Mouse (Mus musculus) CH12.LX (cell line): ENCODE results near the gene Cyp2t4. TPM values are rescaled to one million over a fixed set of nuclear protein-coding genes. Genes with fewer than 3 reads are reported as not detected.

ENCODE experiments used
- DNase-seq: peaks from one replicate; pipeline ENCODE4 v3.0.0-alpha.2; 2013; ENCODE audit errors: extremely low read depth
- H3K27ac ChIP-seq: 2 replicates; pipeline ENCODE4 v1.5.1; 2012; ENCODE audit warnings: low read depth, mild to moderate bottlenecking, control low read depth, moderate library complexity; ENCODE audit not compliant: insufficient read depth
- H3K27me3 ChIP-seq: replicated peaks from 2 replicates; pipeline ENCODE3; 2012; ENCODE audit warnings: inconsistent platforms
- H3K36me3 ChIP-seq, 2 experiments: replicated peaks in 1 of 2; 2 replicates each; pipeline versions ENCODE3 to v1.6.1; 2012; ENCODE audit warnings: inconsistent platforms in 1 of 2, low read length in 1 of 2, mild to moderate bottlenecking in 1 of 2, mixed read lengths in 1 of 2, moderate library complexity in 1 of 2; ENCODE audit not compliant: control insufficient read depth in 1 of 2, insufficient read depth in 1 of 2
- H3K4me1 ChIP-seq, 2 experiments: 2 replicates each; pipeline ENCODE4 v1.6.1; 2012; ENCODE audit warnings: inconsistent platforms in 1 of 2, moderate library complexity in 1 of 2; ENCODE audit not compliant: insufficient read depth in 2 of 2, control insufficient read depth in 1 of 2
- H3K4me2 ChIP-seq: 2 replicates; pipeline ENCODE4 v1.6.1; 2012; ENCODE audit warnings: low read depth, mild to moderate bottlenecking, control low read depth; ENCODE audit not compliant: poor library complexity, insufficient read depth, severe bottlenecking
- H3K4me3 ChIP-seq, 3 experiments: fragments of 150-350 bp in 1 of 3; sonication (generic) in 1 of 3; replicated peaks in 1 of 3; 2 replicates each; pipeline versions ENCODE3 to v1.5.1; 2011 to 2012; ENCODE audit warnings: low read depth in 2 of 3, low read length in 2 of 3, mild to moderate bottlenecking in 2 of 3, moderate library complexity in 2 of 3, control low read depth in 1 of 3, improper control_type of control experiment in 1 of 3, inconsistent platforms in 1 of 3, mixed read lengths in 1 of 3; ENCODE audit not compliant: poor library complexity in 1 of 3
- H3K79me2 ChIP-seq: replicated peaks from 2 replicates; pipeline ENCODE4 v1.6.1; 2012; ENCODE audit warnings: mild to moderate bottlenecking, moderate library complexity; ENCODE audit not compliant: control insufficient read depth, poor library complexity, insufficient read depth, severe bottlenecking; ENCODE audit errors: extremely low read depth
- H3K9ac ChIP-seq: 2 replicates; pipeline ENCODE4 v1.6.1; 2012; ENCODE audit warnings: low read depth, mild to moderate bottlenecking, control low read depth, moderate library complexity; ENCODE audit not compliant: insufficient read depth
- H3K9me3 ChIP-seq: replicated peaks from 2 replicates; pipeline ENCODE3; 2012; ENCODE audit warnings: low read length, inconsistent platforms, mixed read lengths
- BHLHE40 ChIP-seq: IDR thresholded peaks from 2 replicates; pipeline ENCODE4 v1.6.1; 2011; ENCODE audit warnings: mild to moderate bottlenecking, low read depth, low read length, improper control_type of control experiment
- CHD1 ChIP-seq: IDR thresholded peaks from 2 replicates; pipeline ENCODE4 v1.6.1; 2012; ENCODE audit warnings: low read depth, low read length, improper control_type of control experiment, inconsistent platforms
- CHD2 ChIP-seq: IDR thresholded peaks from 2 replicates; pipeline ENCODE4 v1.6.1; 2011; ENCODE audit warnings: low read length, improper control_type of control experiment
- CTCF ChIP-seq, 2 experiments: IDR thresholded peaks in 1 of 2; conservative IDR thresholded peaks in 1 of 2; 2 replicates each; pipeline ENCODE4 v1.5.1; 2011 to 2012; ENCODE audit warnings: low read depth in 2 of 2, low read length in 2 of 2, improper control_type of control experiment in 1 of 2, inconsistent platforms in 1 of 2, mild to moderate bottlenecking in 1 of 2, moderate library complexity in 1 of 2
- E2F4 ChIP-seq: IDR thresholded peaks from 2 replicates; pipeline ENCODE4 v1.6.1; 2011; ENCODE audit warnings: low read depth, low read length, improper control_type of control experiment; ENCODE audit not compliant: insufficient replicate concordance
- ELF1 ChIP-seq: IDR thresholded peaks from 2 replicates; pipeline ENCODE4 v1.6.1; 2014; ENCODE audit warnings: low read depth, mild to moderate bottlenecking, inconsistent platforms, low read length, improper control_type of control experiment
- EP300 ChIP-seq: IDR thresholded peaks from 2 replicates; pipeline ENCODE4 v1.6.1; 2011; ENCODE audit warnings: low read length, improper control_type of control experiment
- ETS1 ChIP-seq: conservative IDR thresholded peaks from 2 replicates; pipeline ENCODE4 v1.6.1; 2012; ENCODE audit warnings: low read depth, mild to moderate bottlenecking, inconsistent platforms, low read length, improper control_type of control experiment, moderate library complexity
- GABPA ChIP-seq: IDR thresholded peaks from 2 replicates; pipeline ENCODE4 v1.6.1; 2012; ENCODE audit warnings: low read depth, low read length, improper control_type of control experiment, inconsistent platforms; ENCODE audit not compliant: insufficient replicate concordance
- HCFC1 ChIP-seq: IDR thresholded peaks from 2 replicates; pipeline ENCODE4 v1.6.1; 2012; ENCODE audit warnings: low read depth, mild to moderate bottlenecking, inconsistent platforms, low read length, improper control_type of control experiment
- IRF4 ChIP-seq: IDR thresholded peaks from 2 replicates; pipeline ENCODE4 v1.6.1; 2014; ENCODE audit warnings: low read depth, mild to moderate bottlenecking, inconsistent platforms, low read length, improper control_type of control experiment
- JUN ChIP-seq: IDR thresholded peaks from 2 replicates; pipeline ENCODE4 v1.6.1; 2011; ENCODE audit warnings: low read depth, mild to moderate bottlenecking, low read length, improper control_type of control experiment, moderate library complexity; ENCODE audit not compliant: insufficient read depth
- JUND ChIP-seq: conservative IDR thresholded peaks from 2 replicates; pipeline ENCODE4 v1.6.1; 2011; ENCODE audit warnings: low read depth, low read length, improper control_type of control experiment
- KAT2A ChIP-seq: IDR thresholded peaks from 2 replicates; pipeline ENCODE4 v1.6.1; 2012; ENCODE audit warnings: low read length, improper control_type of control experiment, inconsistent platforms; ENCODE audit not compliant: insufficient replicate concordance
- MAFK ChIP-seq: IDR thresholded peaks from 2 replicates; pipeline ENCODE4 v1.6.1; 2011; ENCODE audit warnings: low read length, improper control_type of control experiment; ENCODE audit not compliant: insufficient replicate concordance
- MAX ChIP-seq: IDR thresholded peaks from 2 replicates; pipeline ENCODE4 v1.6.1; 2011; ENCODE audit warnings: low read length, improper control_type of control experiment
- MAZ ChIP-seq: IDR thresholded peaks from 2 replicates; pipeline ENCODE4 v1.6.1; 2012; ENCODE audit warnings: low read depth, mild to moderate bottlenecking, inconsistent platforms, low read length, improper control_type of control experiment, moderate library complexity
- MEF2A ChIP-seq: IDR thresholded peaks from 2 replicates; pipeline ENCODE4 v1.6.1; 2014; ENCODE audit warnings: low read depth, mild to moderate bottlenecking, inconsistent platforms, low read length, improper control_type of control experiment, borderline replicate concordance
- MXI1 ChIP-seq: IDR thresholded peaks from 2 replicates; pipeline ENCODE4 v1.6.1; 2011; ENCODE audit warnings: mild to moderate bottlenecking, low read depth, low read length, improper control_type of control experiment
- MYC ChIP-seq: IDR thresholded peaks from 2 replicates; pipeline ENCODE4 v1.6.1; 2011; ENCODE audit warnings: low read depth, mild to moderate bottlenecking, improper control_type of control experiment, low read length
- NELFE ChIP-seq: IDR thresholded peaks from 2 replicates; pipeline ENCODE4 v1.6.1; 2011; ENCODE audit warnings: low read depth, low read length, improper control_type of control experiment
- NRF1 ChIP-seq: IDR thresholded peaks from 2 replicates; pipeline ENCODE4 v1.6.1; 2014; ENCODE audit warnings: low read depth, mild to moderate bottlenecking, inconsistent platforms, low read length, improper control_type of control experiment, moderate library complexity
- PAX5 ChIP-seq: IDR thresholded peaks from 2 replicates; pipeline ENCODE4 v1.6.1; 2012; ENCODE audit warnings: low read length, inconsistent platforms, mixed read lengths
- POLR2A ChIP-seq: IDR thresholded peaks from 2 replicates; pipeline ENCODE4 v1.6.1; 2011; ENCODE audit warnings: low read depth, mild to moderate bottlenecking, improper control_type of control experiment, low read length
- POLR2AphosphoS2 ChIP-seq: IDR thresholded peaks from 2 replicates; pipeline ENCODE4 v1.6.1; 2011; ENCODE audit warnings: low read depth, low read length, improper control_type of control experiment
- RAD21 ChIP-seq: IDR thresholded peaks from 2 replicates; pipeline ENCODE4 v1.6.1; 2011; ENCODE audit warnings: low read depth, mild to moderate bottlenecking, low read length, improper control_type of control experiment, moderate library complexity
- RCOR1 ChIP-seq: conservative IDR thresholded peaks from 2 replicates; pipeline ENCODE4 v1.6.1; 2012; ENCODE audit warnings: low read depth, mild to moderate bottlenecking, inconsistent platforms, low read length, improper control_type of control experiment
- SIN3A ChIP-seq: IDR thresholded peaks from 2 replicates; pipeline ENCODE4 v1.6.1; 2012; ENCODE audit warnings: low read length, improper control_type of control experiment, inconsistent platforms
- SMC3 ChIP-seq: IDR thresholded peaks from 2 replicates; pipeline ENCODE4 v1.6.1; 2011; ENCODE audit warnings: low read depth, low read length, improper control_type of control experiment
- TBP ChIP-seq: conservative IDR thresholded peaks from 2 replicates; pipeline ENCODE4 v1.6.1; 2011; ENCODE audit warnings: low read depth, low read length, improper control_type of control experiment
- TCF12 ChIP-seq: IDR thresholded peaks from 2 replicates; pipeline ENCODE4 v1.6.1; 2014; ENCODE audit warnings: low read depth, mild to moderate bottlenecking, inconsistent platforms, low read length, improper control_type of control experiment
- UBTF ChIP-seq: IDR thresholded peaks from 2 replicates; pipeline ENCODE4 v1.6.1; 2012; ENCODE audit warnings: low read depth, mild to moderate bottlenecking, inconsistent platforms, low read length, improper control_type of control experiment, moderate library complexity
- USF1 ChIP-seq: IDR thresholded peaks from 2 replicates; pipeline ENCODE4 v1.6.1; 2014; ENCODE audit warnings: low read depth, mild to moderate bottlenecking, inconsistent platforms, low read length, improper control_type of control experiment
- USF2 ChIP-seq: conservative IDR thresholded peaks from 2 replicates; pipeline ENCODE4 v1.6.1; 2011; ENCODE audit warnings: low read depth, low read length, improper control_type of control experiment
- ZC3H11A ChIP-seq: IDR thresholded peaks from 2 replicates; pipeline ENCODE4 v1.6.1; 2012; ENCODE audit warnings: low read depth, mild to moderate bottlenecking, inconsistent platforms, low read length, improper control_type of control experiment
- ZKSCAN1 ChIP-seq: IDR thresholded peaks from 2 replicates; pipeline ENCODE4 v1.6.1; 2012; ENCODE audit warnings: low read depth, inconsistent platforms, low read length, improper control_type of control experiment, borderline replicate concordance
- ZMIZ1 ChIP-seq: IDR thresholded peaks from 2 replicates; pipeline ENCODE4 v1.6.1; 2012; ENCODE audit warnings: low read depth, mild to moderate bottlenecking, inconsistent platforms, low read length, improper control_type of control experiment
- ZNF384 ChIP-seq: IDR thresholded peaks from 2 replicates; pipeline ENCODE4 v1.6.1; 2012; ENCODE audit warnings: low read depth, low read length, improper control_type of control experiment, inconsistent platforms
- dilution Hi-C: fragments of 300-500 bp; cut with MboI; formaldehyde crosslinking; loops from 2 replicates; pipeline ENCODE4 v1.14.3; 2020; ENCODE audit warnings: low sequenced_read_pairs; ENCODE audit not compliant: extremely low pct_unique_long_range_greater_than_20kb, extremely low pct_ligation_motif_present
- in situ Hi-C: fragments of 300-500 bp; cut with MboI; formaldehyde crosslinking; loops from 3 replicates; pipeline ENCODE4 v1.14.3; 2019; ENCODE audit warnings: low sequenced_read_pairs, low pct_ligation_motif_present, low pct_unique_long_range_greater_than_20kb, mixed read lengths
- polyA plus RNA-seq: library from polyadenylated mRNA; unstranded; fragments of >175 nt; gene quantifications from 2 replicates; pipeline ENCODE4 v1.2.1, GENCODE M21; 2012; ENCODE audit warnings: low read depth; ENCODE audit not compliant: insufficient read length
- total RNA-seq, 2 experiments: library from RNA; depleted of rRNA; stranded (reverse); fragments of 300-350 nt in 1 of 2; fragments of >200 nt in 1 of 2; gene quantifications; 2 replicates each; pipeline ENCODE4 v1.2.3; 2012 to 2014

Gene Cyp2t4
- total and polyA plus RNA-seq, 3 experiments, result 0.43 TPM; not detected in 2

DNA sequence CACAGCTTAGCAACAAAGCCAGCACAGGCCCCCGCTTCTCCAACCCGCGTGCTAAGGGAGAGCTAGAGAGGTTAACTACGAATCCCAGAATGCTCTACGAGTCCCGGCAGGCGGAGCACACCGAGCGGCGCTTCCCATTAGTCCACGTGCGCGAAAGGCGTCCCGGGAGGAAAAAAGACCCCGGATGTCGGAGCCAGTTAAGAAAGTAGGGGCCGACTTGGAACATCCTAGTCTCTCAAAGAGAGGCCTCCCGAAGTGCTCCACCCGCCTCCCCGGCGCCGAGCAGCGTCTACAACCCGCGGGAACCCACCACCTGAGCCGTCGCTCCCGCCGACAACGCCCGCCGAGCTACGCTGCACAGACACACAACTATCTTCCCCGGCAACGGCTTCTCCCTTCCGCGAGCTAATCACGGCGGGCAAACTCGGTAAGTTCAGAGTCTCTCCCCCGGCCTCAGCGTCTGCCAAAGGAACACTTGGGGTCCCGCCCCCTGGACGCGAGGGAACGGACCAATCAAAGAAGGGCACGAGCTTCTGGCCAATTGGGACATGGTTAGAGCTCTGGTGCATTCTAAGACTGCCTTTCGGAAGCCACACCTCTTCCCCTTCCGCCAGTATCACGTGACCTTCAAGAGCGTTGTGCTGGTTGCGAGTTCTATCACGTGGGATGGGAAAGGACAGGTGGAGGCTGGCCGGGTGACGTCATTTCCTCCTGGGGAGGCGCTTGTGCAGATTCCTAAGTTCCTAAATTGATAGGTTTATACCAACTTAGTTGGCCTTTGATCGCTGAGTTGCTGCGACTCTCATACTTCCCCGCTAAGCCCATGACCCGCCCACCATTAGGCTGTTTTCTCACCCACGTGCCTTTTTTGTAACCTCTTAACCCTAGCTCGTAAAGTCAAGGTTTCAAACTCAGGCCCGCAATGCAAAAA lies 42.4 kb downstream of the Cyp2t4 start, which contains the start of the genes BC024978 and Snrpa:
Gene BC024978 (plus strand): TSS at position 101 of the 931 bp plus-strand sequence.
Gene Snrpa (minus strand): TSS at position 591 of the 931 bp plus-strand sequence.
- no peaks in the 10 kb centered on the region for H3K27me3 ChIP-seq
- peaks cover 15 to 62% of the 10 kb centered on the region in 2 experiments for H3K4me1 ChIP-seq
- TF ChIP-seq PAX5 (no peak), ELF1 (peak; percentile 86), ZKSCAN1 (no peak), MXI1 (peak; percentile 92), ZMIZ1 (peak; percentile 60; the same call in 1 of the 2 replicates), NRF1 (peak; percentile 40; the same call in 1 of the 2 replicates), E2F4 (no peak), ZNF384 (no peak), BHLHE40 (peak; percentile 94), CTCF (conservative IDR thresholded peaks at IDR 0.05 in 1 of 2, IDR thresholded peaks at IDR 0.05 in 1 of 2; ENCODE audit: low read depth in 2 of 2, low read length in 2 of 2) (no peak), TBP (peak; percentile 85), JUND (peak; percentile 94), POLR2AphosphoS2 (0 out of 2 replicates have a peak, but pooled peaks have one; percentile 67), SIN3A (peak; percentile 83; the same call in 1 of the 2 replicates), RAD21 (no peak), EP300 (peak; percentile 55; the same call in 1 of the 2 replicates), CHD1 (peak; percentile 53), NELFE (peak; percentile 54), MAX (peak; percentile 99), ETS1 (peak; percentile 76), HCFC1 (peak; percentile 87), GABPA (no peak; the same call in 1 of the 2 replicates), MAZ (no peak), RCOR1 (no peak), MYC (peak; percentile 96), TCF12 (peak; percentile 83), ZC3H11A (no peak), MEF2A (no peak), JUN (peak; percentile 90), IRF4 (no peak), UBTF (no peak), KAT2A (peak; percentile 81; the same call in 1 of the 2 replicates), SMC3 (no peak), POLR2A (peak; percentile 80), MAFK (no peak), USF1 (peak; percentile 100), CHD2 (no peak), USF2 (peak; percentile 99)
- peaks cover 33% of the 10 kb centered on the region for H3K79me2 ChIP-seq
- DNase-seq, result peak; percentile 100
- dilution Hi-C loops, result no loop called here
- in situ Hi-C loops, result no loop called here
- peaks cover 29 to 60% of the 10 kb centered on the region in 2 experiments for H3K36me3 ChIP-seq
- peak within 1 kb of the TSS; percentile 91 for H3K4me2 ChIP-seq
- peak within 1 kb of the TSS; percentile 92 for H3K27ac ChIP-seq
- peaks cover 1% of the 10 kb centered on the region for H3K9me3 ChIP-seq
- peak within 1 kb of the TSS; percentile 91 to 95 (median 94) for H3K4me3 ChIP-seq
- peak within 1 kb of the TSS; percentile 98 for H3K9ac ChIP-seq
